Mouse (Mus musculus) thymus, adult 2 months (tissue): ENCODE results near the gene Traf3ip1. TPM values are rescaled to one million over a fixed set of nuclear protein-coding genes. Genes with fewer than 3 reads are reported as not detected.

Experiments
- DNase-seq: peaks from one replicate; pipeline ENCODE4 v3.0.0; 2021
- H3K27ac ChIP-seq: fragments of 200-500 bp; 2 replicates; pipeline ENCODE4 v1.5.1; 2012; ENCODE audit warnings: low read length, control low read depth; ENCODE audit not compliant: control insufficient read depth, insufficient read depth
- H3K27me3 ChIP-seq: fragments of 200-500 bp; 2 replicates; pipeline ENCODE4 v1.6.1; 2012; ENCODE audit warnings: mild to moderate bottlenecking, low read length, moderate library complexity, mixed read lengths; ENCODE audit not compliant: control insufficient read depth, insufficient read depth
- H3K36me3 ChIP-seq: fragments of 200-500 bp; 2 replicates; pipeline ENCODE4 v1.6.1; 2012; ENCODE audit warnings: mild to moderate bottlenecking, low read length, moderate library complexity; ENCODE audit not compliant: control insufficient read depth, insufficient read depth
- H3K4me1 ChIP-seq: fragments of 200-500 bp; replicated peaks from 2 replicates; pipeline ENCODE4 v1.6.1; 2012; ENCODE audit warnings: low read length; ENCODE audit not compliant: control insufficient read depth, insufficient read depth
- H3K4me3 ChIP-seq: fragments of 200-500 bp; 2 replicates; pipeline ENCODE4 v1.5.1; 2012; ENCODE audit warnings: mild to moderate bottlenecking, low read length, control low read depth, moderate library complexity; ENCODE audit not compliant: control insufficient read depth, insufficient read depth
- CTCF ChIP-seq: fragments of 200-500 bp; IDR thresholded peaks from 2 replicates; pipeline ENCODE4 v1.5.1; 2012; ENCODE audit warnings: mild to moderate bottlenecking, control low read depth, low read length, moderate library complexity, borderline replicate concordance; ENCODE audit not compliant: control insufficient read depth, poor library complexity, insufficient read depth; ENCODE audit errors: extremely low read depth
- POLR2A ChIP-seq: fragments of 200-500 bp; IDR thresholded peaks from 2 replicates; pipeline ENCODE4 v1.6.1; 2012; ENCODE audit warnings: mild to moderate bottlenecking, low read length, control low read depth, moderate library complexity; ENCODE audit not compliant: control insufficient read depth, poor library complexity, insufficient read depth; ENCODE audit errors: extremely low read depth
- WGBS: fragments of 180-500 bp; shearing (Covaris S2); methylation state at CpG from one replicate; pipeline ENCODE4 v1.1.7; 2018; 5-methylcytosine and 5-hydroxymethylcytosine counted together
- polyA plus RNA-seq: library from polyadenylated mRNA; depleted of rRNA; stranded (reverse); fragments of >200 nt; gene quantifications from 2 replicates; pipeline ENCODE4 v1.2.3, GENCODE M21; 2012

Traf3ip1 gene
- polyA plus RNA-seq, 1 experiment, result 7.7 TPM

DNA sequence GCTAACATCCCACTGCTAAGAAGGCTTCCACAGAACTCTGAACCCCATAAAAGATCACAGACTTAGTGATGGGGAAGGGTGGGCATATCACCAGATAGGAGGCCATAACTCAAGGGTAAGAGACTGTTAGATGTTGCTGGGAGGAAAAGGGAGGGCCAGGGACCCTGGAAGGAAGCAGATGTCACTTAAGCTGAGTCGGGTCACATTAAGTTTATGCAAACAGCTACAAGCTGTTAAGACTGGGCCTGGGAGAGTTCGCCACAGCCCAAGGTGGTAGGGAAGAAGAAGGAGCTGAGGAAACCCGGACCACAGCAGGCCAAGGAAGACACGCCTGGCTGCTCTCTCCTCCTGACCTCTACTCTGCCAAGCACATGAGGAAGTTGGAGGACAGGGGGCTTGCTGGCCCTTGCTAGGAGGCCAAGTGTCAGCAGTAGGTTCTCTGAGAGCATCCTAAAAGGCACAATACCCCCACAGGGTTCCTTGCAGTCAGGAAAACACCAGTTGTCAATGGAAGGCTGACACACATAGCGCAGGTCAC is 42.8 kb upstream of the Traf3ip1 start:
- H3K4me1 ChIP-seq, result 0 out of 2 replicates have a peak, but pooled peaks cover 1% of the 10 kb centered on the region
- H3K4me3 ChIP-seq, result no peak overlapping the region
- TF ChIP-seq POLR2A, result no peak
- no peak for DNase-seq
- no peak overlapping the region for H3K27ac ChIP-seq
- H3K36me3 ChIP-seq, result no peaks in the 10 kb centered on the region
- no peaks in the 10 kb centered on the region for H3K27me3 ChIP-seq
- WGBS, result 53% methylated on average over 5 of the region's 5 CpGs

DNA sequence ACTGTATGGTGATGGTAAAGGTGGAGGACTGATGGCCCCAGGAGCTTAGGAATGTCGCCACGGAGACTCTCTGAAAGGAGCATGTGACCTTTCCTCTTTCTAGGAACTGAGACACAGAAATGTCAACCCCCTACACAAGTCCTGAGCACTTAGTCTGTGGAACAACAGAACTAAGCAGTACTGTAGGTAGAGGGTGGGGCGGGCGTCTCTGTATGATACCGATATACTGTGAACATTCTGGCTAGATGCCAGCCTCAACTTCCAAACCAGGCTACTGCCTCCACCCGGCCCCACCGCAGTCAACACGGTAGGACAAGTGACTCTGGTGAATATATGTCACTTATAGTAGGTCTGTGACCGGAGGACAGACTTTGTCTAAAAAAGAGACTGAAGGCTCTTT is 40.5 kb upstream of the Traf3ip1 start:
- Histone ChIP-seq H3K27ac (no peak overlapping the region), H3K36me3 (no peaks in the 10 kb centered on the region), H3K4me1 (peaks cover 11% of the 10 kb centered on the region), H3K27me3 (no peaks in the 10 kb centered on the region), H3K4me3 (no peak overlapping the region)
- WGBS, result 95% methylated on average over 9 of the region's 9 CpGs
- DNase-seq, result no peak
- TF ChIP-seq CTCF, result no peak
- no peak for TF ChIP-seq POLR2A

DNA sequence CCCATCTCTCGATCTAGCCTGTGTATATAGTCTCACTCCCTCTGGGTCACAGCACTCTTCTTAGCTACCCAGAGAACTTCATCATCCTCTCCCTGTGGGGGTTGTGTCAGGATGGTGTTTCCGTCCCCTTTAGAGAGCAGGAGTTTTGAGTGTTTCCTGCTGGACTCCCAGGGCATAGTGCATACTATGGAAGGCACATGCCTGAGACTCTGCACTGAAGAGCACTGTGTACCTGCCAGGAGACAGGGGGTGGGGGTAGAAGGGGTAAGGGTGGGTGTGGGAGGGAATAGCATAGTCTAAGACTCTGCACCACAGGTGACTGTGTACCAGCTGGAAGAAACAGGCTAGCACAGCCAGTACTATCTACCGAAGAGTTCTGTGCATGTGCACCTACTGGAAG is 40.1 kb upstream of the Traf3ip1 start:
- no peak overlapping the region for H3K4me3 ChIP-seq
- no peak overlapping the region for H3K27ac ChIP-seq
- no peak for DNase-seq
- H3K4me1 ChIP-seq, result peaks cover 11% of the 10 kb centered on the region
- TF ChIP-seq POLR2A (no peak), CTCF (no peak)
- no peaks in the 10 kb centered on the region for H3K27me3 ChIP-seq
- WGBS, result 94% methylated on average over 3 of the region's 3 CpGs
- H3K36me3 ChIP-seq, result no peaks in the 10 kb centered on the region

DNA sequence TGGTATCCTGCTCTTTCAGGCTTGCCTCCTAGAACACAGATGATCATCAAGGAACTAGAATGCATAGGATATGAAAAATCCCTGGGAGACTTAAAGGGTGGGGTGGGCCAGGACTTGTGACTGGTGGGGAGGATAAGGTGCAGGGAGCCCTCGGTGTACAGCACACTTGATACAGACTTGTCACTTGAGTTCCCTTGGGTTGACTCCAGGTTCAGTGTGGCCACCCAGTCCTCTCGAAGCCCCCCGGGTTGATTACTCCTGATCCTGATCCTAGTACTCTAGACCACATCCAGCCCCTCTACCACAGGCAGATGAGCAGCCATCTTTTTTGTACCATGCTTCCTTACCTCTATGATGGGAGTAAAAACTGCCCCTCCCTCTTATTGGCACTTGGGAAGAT is 39.5 kb upstream of the Traf3ip1 start:
- H3K27ac ChIP-seq, result no peak overlapping the region
- H3K27me3 ChIP-seq, result no peaks in the 10 kb centered on the region
- no peak for DNase-seq
- TF ChIP-seq POLR2A, result no peak
- TF ChIP-seq CTCF, result no peak
- 97% methylated on average over 3 of the region's 3 CpGs for WGBS
- no peaks in the 10 kb centered on the region for H3K36me3 ChIP-seq
- H3K4me1 ChIP-seq, result peaks cover 13% of the 10 kb centered on the region
- no peak overlapping the region for H3K4me3 ChIP-seq

DNA sequence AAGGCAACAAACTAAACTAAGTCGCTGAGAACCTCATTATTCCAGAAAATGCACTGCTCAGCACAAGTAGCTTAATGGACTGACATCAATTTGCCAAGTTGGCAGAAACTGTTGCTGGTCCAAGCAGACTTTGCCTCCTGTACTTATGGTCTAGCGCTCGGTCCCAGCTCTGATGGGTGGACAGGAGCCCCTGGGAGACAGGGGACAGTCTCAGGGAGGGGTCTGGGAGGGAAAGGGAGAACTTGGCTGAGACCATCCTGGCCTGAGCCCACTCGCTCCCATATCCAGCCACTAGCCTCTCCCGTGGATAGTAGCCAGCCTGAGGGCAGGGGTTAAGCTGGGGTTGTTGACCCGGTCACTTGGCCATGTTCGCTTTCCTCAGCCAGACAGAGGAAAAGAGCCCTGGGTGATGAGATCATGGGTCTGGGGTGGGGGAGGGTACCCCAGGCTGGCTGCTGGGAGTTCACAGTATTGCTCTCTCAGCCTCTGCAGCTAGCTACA is 38.7 kb upstream of the Traf3ip1 start:
- 96% methylated on average over 7 of the region's 7 CpGs for WGBS
- DNase-seq, result no peak
- no peak overlapping the region for H3K4me3 ChIP-seq
- no peak for TF ChIP-seq CTCF
- TF ChIP-seq POLR2A, result no peak
- H3K27ac ChIP-seq, result no peak overlapping the region
- H3K27me3 ChIP-seq, result no peaks in the 10 kb centered on the region
- H3K4me1 ChIP-seq, result peaks cover 13% of the 10 kb centered on the region
- no peaks in the 10 kb centered on the region for H3K36me3 ChIP-seq

DNA sequence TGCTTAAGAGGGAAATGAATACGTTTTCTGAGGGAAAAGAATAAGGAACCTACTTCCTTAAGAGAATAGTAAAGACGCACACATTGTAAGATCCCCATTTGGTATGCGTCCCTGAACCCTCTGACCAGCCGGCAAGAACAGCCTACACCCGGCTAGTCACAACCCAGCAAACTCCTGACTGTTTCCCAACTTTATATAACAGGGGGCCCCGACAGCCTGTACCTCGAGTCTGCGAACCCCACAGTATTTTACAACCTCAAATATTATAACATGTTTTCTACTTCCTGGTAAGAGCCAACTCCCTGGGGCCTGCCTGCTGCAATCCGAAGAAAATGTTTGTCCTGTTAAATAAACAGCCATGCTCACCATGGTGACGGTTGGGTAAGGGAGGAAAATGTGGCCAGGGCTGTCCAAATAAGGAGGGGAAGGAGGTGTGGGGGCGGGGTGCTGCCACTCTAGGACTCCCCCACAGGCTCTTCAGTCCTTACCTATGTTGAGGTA is 38.1 kb upstream of the Traf3ip1 start:
- no peaks in the 10 kb centered on the region for H3K36me3 ChIP-seq
- H3K27ac ChIP-seq, result no peak overlapping the region
- WGBS, result 45% methylated on average over 11 of the region's 11 CpGs
- no peak for TF ChIP-seq CTCF
- TF ChIP-seq POLR2A, result no peak
- peaks cover 13% of the 10 kb centered on the region for H3K4me1 ChIP-seq
- no peaks in the 10 kb centered on the region for H3K27me3 ChIP-seq
- no peak overlapping the region for H3K4me3 ChIP-seq
- no peak for DNase-seq

DNA sequence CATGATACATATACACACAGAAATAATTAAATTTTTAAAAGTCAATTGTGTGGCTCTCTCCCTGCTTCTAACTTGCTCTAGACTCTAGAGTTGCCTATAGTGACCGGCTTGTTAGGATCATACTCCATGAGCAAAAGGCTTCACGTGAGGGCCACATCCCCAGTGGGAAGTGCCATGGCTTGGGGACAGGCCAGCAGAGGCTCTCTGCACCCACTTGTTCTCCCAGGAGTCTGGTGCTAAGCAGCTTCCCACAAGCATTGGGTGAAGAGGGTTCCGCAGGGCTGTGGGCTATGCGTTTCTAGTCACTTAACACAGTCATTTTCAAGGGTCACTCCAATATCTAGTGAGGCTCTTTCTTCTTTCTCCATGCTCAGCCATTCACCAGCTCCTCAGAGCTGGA is 37.3 kb upstream of the Traf3ip1 start:
- Histone ChIP-seq H3K36me3 (no peaks in the 10 kb centered on the region), H3K4me3 (no peak overlapping the region), H3K27me3 (no peaks in the 10 kb centered on the region), H3K4me1 (peaks cover 13% of the 10 kb centered on the region), H3K27ac (no peak overlapping the region)
- WGBS, result 95% methylated on average over 4 of the region's 4 CpGs
- TF ChIP-seq POLR2A (no peak), CTCF (no peak)
- no peak for DNase-seq
